Mouse (Mus musculus) heart, postnatal 10 days (tissue): ENCODE measurements around the gene Ifi47. TPM values are rescaled to one million over a fixed set of nuclear protein-coding genes. Genes with fewer than 3 reads are reported as not detected.

ENCODE experiments used
- DNase-seq, 2 experiments: peaks; one replicate each; pipeline ENCODE4 v3.0.0; 2021
- intact Hi-C: fragments of 180-260 bp; cut with DNase I; formaldehyde crosslinking; loops from one replicate; pipeline ENCODE4 v1.15.1; 2025
- total RNA-seq, 2 experiments: library from RNA; stranded (reverse); gene quantifications; 2 replicates each; pipeline ENCODE4 v1.2.3; 2021

The Ifi47 gene
- total RNA-seq, 2 experiments from 2014 or later = 1.7 to 2.2 TPM

DNA sequence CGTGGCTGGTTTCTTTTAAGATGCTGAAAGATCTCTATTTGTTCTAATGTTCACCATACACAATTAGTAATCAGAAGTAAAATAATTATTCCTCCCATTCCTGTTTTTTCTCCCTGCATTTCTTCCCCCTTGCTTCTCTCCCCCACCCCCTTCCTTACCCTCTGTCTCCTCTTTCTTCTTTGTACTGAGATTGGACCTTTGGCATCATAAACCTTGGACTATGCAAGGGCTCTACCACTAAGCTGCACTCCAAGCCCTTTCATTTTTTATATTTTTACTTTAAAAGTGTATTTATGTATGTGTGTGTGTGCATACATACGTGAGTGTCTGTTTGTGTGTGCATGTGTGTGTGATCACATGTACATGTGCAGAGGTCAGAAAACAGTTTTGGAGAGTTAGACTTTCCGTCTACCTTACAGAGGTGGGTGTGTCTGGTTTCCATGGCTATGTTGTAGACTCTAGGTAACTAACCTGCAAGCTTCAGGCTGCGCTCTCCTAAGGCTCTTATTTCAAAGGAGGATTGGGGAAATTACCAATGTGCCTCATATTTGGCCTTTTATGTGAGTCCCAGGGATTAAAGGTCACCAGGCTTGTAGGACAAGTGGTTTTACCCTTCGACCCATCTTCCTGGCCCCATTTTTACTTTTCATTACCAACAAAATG, 12.7 kb downstream of the Ifi47 start:
- intact Hi-C loops = no loop called here
- no peak for DNase-seq

DNA sequence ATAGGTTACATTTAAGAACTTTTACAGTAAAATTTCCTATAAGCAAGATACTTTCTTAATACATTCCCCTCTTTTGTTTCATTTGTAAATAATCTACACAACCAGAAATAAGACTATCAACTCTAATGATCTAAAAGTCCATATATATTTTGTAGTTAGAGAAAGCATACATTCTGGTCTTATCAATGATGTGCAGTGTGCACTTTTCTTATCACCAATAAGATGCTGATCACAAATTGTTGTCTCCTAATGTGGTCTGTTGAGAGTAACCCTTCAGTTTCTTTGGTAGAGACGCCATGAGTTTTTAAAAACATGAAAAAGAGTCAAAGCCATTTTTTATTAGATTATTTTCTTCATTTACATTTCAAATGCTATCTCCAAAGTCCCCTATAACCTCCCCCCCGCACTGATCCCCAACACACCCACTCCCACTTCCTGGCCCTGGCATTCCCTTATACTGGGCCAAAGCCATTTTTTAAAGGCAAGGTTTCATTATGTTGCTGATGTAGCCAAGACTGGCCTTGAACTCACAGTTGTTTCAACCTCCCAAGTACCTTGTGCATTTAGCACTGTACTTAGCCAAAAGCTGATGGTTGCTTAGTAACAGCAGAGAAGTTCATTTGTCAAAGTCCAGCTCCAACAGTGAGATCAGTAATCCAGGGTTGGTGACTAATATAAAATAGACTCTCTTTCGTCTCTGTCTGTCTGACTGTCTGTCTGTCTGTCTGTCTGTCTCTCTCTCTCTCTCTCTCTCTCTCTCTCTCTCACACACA, 13.5 kb downstream of the Ifi47 start:
- DNase-seq = no peak
- intact Hi-C loops = no loop called here

DNA sequence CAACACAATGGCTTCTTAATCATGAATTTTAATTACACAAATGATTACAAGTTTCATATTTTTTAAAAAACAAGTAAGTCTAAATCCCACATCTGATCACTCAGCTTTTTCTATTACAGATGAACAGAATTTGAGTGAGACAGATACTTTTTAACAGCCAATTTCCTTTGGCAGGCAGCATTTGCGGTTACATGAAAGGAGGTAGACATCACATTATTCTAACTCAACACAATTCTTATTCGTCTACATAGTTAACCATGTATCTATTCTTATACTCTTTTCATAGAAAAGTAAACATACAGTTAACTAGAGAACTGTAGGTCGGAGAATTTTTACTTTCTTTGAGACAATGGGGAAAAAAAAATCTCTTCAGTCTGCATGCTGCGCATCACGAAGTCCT, 14.2 kb downstream of the Ifi47 start:
- intact Hi-C loops = no loop called here
- no peak for DNase-seq

DNA sequence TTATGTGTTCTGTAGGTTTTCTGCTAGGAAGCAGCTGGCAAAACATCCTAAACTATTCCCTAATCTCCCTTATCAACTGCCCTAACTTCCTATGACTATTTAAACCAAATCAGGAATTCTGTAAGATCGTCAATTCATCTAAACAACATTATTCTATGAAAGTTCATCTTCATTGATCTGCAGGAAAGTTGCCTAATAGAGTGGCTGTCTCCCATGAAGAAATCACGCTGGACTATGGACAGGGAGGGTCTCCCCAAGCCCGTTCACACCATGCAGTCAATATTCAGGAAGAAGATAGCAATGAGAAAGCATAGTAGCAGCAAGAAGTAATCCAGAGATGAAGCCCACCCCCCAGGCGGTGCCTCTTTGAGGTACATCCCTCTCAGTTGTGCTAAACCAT, 14.8 kb downstream of the Ifi47 start:
- no peak for DNase-seq
- intact Hi-C loops = no loop called here

DNA sequence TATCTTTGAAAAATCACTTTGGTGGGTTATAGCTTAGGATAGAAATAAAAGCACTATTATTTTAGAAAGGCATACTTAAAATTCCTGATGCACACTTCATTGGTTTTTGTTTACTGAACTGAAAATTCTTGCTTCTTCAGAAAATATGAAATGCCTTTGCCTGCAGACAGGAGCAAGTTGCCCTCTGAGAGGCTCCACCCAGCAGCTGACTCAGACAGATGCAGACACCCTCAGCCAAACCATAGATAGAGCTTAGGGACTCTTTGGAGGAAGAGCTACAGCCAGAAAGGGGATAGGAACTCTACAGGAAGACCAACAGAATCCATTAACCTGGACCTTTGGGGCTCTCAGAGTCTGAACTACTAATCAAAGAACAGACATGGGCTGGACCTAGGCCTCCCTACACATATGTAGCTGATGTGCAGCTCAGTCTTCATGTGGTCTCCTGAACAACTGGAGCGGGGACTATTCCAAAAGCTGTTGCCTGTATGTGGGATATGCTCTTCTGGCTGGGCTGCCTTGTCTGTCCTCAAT, 15.7 kb downstream of the Ifi47 start:
- intact Hi-C loops = no loop called here
- no peak for DNase-seq

DNA sequence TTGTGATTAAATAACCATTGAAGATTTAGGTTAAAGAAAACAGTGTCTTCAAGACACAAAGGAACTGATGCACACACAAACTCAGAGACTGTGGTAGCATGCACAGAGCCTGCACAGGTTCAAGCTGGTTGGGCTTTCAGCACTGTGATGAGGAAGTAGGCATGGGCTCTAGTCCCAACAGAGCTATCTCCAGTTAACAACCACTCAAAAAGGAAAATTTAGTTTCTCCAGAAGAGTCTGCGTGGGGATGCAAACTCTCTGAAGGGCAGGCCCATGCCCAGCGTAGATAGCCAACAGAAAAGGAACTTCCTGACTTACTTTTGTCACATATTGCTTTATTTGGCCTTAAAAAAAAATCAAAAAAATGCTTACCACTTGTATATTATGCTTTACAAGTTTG, 16.4 kb downstream of the Ifi47 start:
- no peak for DNase-seq
- intact Hi-C loops = no loop called here

DNA sequence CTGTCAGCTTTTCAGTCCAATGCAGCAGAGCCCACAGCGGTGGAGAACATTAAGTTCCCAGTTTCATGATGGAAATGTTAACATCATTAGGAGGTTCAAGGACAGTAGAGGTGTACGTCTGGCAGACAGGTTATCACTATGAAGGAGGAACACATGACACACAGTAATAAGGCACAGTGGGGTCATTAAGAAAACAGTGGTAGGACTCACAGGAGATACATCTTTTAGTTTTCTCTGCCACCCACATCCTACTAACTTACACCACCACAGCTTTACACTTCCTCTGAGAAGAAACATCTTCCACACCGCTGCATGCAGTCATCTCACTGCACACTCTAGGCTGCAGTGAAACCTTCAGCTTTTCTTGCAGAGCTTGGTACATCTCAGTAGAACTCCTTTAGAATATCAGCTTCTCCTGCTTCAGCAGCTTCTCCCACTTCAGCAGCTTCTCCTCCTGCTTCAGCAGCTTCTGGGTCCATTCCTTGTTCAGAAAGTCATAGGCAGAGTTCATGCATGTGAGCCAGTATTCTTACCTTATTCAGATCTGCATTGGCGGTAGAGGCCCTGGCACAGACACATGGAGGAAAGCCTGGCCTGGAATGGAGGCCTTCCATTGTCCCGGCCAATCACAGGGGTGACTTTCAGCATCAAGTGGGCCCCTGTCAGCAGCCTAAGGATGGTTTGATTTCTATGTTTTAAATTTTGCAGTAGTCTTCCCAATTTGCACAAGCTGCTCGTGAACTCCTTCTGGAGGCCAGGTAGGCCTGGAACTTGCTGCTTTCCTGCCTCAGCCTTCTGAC, 17.7 kb downstream of the Ifi47 start:
- DNase-seq = no peak
- intact Hi-C loops = no loop called here

DNA sequence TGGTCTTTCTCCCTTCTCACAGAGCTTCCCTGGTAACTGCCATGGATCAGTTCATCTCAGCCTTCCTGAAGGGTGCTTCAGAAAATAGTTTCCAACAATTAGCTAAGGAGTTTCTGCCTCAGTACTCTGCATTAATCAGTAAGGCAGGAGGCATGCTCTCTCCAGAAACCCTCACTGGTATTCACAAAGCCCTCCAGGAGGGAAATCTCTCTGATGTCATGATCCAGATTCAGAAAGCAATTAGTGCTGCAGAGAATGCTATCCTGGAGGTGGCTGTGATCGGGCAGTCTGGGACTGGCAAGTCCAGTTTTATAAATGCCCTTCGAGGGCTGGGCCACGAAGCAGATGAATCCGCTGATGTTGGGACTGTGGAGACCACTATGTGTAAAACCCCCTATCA, 19.0 kb downstream of the Ifi47 start:
- no peak for DNase-seq
- intact Hi-C loops = no loop called here

DNA sequence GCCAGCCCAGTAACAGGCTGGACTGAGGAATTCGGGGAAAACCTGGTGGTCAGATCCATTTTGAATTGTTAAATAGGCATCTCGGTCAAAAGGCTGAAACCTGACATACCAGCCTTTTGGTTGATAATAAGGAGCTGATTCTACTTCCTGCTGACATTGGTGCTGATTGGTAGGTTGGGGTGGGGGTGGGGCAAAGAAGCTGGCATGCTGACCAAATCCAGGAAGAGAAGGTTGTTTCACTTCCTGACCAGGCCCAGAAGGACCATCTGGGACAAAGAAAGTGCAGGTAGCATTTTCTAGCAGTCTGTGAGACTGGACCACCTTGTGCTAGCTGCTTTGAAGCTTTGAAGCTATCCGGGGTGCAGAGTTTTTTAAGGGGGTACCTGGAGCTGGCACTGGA, 24.0 kb downstream of the Ifi47 start:
- intact Hi-C loops = no loop called here
- no peak for DNase-seq

DNA sequence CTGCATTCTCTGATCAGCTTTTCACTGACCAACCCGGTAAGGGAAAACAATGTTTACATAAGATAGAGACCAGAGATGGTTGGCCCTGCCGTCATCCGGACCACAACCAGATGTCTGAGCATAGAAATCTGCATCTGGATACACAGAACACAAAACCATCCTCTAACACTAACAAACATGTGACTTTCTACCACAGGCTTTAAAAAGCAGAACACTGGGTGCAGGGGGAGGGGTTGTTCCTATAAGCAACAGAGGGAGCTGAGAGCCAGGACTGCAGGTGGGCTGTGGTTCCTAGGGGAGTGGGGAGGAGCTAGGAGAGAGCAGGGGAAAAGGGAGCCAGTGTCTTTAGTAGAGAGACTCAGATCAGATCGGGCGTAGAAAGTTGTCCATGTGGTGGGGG, 25.1 kb downstream of the Ifi47 start:
- DNase-seq = no peak
- intact Hi-C loops = no loop called here

DNA sequence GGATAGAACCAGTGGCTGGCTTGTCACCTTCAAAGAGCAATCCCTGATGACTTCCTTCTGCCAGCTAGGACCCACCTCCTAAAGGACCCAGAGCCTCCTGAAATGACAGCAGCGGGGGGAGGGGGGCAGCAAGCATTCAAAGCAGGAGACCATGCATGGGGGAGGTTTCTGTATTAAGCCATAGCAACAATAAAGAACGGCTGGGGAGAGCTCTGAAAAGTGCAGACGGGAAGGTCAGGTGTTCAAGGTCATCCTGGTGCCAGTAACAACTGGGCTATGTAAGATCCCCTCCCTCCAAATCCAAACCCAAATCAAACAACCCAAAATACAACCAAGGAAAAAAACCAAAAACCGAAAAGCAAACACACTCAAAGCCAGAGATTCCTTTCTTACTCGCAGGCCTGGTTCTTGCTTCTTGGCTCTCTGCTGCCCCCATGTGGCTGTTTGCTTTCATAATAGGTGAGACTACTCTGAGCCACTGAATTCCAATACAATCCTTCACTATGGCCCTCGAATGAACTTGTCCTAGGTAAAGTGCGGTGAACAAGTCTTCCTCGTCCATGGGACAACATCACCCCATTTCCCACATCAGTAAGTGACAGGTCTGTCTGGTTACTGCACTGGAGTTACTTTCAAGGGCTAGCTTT, 26.8 kb downstream of the Ifi47 start:
- DNase-seq = peak; percentile 86 to 94
- intact Hi-C loops = loop anchor here (1.0 to 2.0 kb wide), 3 partner anchors 168 to 312 kb away; no protein-coding TSS in a partner anchor

DNA sequence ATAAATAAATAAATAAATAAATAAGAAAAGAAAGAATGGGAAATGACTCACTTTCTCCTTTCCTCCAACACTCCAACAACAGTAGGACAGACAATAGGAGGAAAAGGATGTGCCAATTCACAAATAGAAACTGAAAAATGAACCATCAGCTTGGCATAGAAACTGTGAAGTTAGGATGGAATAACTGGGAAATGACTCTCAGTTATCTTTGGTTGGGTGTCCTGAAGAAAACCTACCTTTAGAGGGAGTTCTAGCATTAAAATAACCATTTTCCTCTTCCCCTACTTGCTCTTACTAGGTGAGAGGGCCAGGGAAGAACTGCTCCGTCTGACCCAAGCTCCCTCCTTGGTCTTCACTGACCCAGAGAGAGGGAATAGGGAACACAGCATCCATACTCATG, 29.4 kb downstream of the Ifi47 start:
- DNase-seq = no peak
- intact Hi-C loops = loop anchor here (5.0 kb wide), 1 partner anchor 147 kb away; no protein-coding TSS in a partner anchor

DNA sequence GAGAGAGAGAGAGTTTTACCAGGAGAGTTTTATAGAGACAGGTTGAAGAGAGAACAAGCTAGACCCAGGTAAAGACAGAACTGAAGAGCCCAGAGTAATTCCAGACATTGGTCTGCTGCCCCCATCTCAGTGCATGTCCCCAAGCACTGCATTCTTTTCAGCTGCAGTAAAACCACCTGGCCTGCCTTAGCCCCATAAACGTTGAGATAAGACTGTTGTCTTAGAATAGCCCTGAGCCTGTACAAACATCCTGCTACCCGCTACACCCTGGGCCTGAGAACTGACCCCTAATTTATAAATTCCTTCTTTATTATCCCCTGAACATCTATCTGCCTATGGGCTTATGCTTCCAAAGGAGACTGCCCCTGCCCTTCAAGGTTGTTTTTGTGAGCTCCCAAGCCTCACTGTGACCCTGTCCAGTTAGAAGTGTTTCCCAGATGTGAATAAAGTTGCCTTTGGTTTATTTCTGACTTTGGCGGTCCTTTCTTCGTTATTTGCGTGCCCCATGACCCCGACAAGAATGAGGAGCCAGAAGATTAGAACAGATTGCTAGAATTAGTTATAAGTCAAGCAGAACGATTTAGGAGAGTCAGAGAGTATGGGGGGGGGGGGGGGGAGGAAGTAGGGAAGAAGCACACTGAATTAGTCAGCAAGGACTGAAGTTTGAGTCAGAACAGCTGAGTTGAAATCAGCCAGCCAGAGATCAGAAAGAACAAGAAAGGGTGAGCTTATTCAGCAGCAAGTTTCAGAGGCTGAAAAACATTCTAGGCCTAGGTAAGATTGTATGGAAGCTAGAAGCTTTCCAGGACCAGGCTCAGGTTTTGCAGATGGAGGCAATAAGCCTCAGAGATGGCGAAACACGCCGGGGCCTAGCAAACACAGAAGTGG, 31.5 kb downstream of the Ifi47 start:
- DNase-seq = no peak
- intact Hi-C loops = loop anchor here (5.0 kb wide), 1 partner anchor 144 kb away; no protein-coding TSS in a partner anchor

DNA sequence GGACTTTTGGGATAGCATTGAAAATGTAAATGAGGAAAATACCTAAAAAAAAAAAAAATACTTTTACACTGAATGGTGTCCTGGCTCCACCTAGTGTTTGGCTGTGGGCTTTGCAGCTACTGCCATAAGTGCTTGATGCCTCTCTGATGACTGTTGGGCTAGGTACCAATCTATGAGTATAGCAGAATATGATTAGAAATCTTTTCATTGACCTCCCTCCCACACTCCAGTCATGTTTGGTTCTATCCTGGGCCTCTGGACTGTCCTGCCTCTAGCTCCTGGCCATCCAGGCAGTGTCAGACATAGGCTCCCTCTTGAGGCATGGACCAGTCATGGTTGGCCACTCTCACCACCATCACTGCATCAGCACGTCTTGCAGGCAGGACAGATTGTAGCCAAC, 32.4 kb downstream of the Ifi47 start:
- intact Hi-C loops = loop anchor here (5.0 kb wide), 1 partner anchor 143 kb away; no protein-coding TSS in a partner anchor
- DNase-seq = peak in 1 of 2 experiments; percentile 41

DNA sequence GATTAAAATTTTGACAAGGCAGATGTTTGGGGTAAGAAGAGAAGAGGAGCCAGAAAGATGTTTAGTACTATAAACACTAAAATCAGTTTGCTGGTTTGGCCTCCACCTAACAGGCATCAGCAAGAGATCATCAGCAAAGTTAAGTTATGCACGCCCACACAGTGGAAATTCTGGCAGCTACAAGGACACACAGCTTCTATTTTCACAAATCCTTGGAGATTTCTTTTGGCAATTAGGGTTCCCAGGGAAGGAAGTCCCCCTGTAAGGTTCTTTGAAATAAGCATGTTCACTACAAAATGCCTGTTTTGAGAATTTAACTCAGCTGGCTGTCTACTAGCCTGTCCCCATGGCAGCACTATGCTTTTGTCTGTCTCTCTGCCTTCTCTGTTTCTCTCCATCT, 34.6 kb downstream of the Ifi47 start:
- DNase-seq = no peak
- intact Hi-C loops = no loop called here

DNA sequence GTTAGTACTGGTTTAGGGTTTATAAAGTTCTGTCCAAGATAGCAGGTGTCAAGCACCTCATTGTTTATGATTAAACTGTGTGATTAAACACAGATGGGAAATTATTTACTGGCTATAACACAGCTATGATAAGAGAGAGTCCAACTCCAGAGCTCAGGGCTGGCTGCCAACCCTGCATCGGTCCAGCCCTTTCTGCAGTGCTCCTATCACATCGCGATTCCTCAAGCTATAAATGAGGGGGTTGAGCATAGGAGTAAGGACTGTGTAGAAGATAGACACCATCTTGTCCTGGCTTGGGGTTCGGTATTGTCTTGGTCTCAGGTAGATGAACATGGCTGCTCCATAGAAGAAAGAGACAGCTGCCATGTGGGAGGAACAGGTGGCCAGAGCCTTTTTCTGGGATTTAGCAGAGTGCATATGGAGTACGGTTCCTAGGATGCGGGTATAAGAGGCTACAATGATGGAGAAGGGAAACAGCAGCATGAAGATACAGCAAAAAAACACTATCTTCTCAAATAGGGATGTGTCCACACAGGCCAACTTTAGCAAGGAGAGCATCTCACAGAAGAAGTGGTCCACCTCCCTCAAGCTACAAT, 36.3 kb downstream of the Ifi47 start:
- intact Hi-C loops = loop anchor here (2.0 kb wide), 1 partner anchor 74 kb away; the partner anchor contains the start of gene Btnl9

DNA sequence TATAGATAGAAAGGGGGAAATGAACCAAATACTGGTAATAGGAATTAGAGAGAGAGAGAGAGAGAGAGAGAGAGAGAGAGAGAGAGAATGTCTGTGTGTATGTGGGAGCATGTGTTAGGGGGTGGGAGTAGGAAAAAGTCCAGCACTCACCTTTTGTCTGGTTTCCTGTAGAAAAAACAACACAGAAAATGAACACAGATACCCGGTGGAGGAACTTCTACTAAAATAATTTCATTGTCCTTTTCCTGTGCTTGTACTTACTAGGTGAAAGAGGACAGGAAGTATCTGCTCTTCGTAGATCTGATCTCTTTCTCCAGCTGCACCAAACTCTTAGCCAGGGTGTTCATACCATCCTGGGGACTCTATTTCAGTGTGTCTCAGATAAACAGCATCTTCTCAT, 37.8 kb downstream of the Ifi47 start:
- intact Hi-C loops = no loop called here
- no peak for DNase-seq

More for the DNA sequence above, 36.3 kb downstream of the Ifi47 start:
- DNase-seq = no peak

DNA sequence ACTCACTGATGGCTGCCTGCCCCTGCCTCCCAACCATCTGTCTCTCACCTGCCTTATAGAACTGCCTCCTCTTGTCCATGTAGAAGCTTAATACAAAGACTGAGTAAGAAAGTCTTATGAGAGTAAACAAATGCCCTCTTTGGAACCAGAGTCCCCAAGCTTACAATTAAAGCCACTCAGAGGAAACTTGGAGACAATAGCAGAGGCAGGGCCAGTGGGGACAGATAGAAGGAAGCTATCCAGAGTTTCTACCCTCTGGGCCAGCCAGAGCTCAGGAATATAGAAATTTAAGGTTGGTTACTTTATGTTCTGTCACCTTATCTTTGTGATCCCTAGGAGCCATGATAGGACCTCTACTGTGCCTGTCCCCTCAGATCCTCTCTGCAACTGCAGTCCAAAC, 38.4 kb downstream of the Ifi47 start, which contains the start of gene Olfr1396:
Gene Olfr1396, minus strand, starts transcription at position 101 of the 400 bp plus-strand sequence.
- no peak for DNase-seq
- intact Hi-C loops = no loop called here

DNA sequence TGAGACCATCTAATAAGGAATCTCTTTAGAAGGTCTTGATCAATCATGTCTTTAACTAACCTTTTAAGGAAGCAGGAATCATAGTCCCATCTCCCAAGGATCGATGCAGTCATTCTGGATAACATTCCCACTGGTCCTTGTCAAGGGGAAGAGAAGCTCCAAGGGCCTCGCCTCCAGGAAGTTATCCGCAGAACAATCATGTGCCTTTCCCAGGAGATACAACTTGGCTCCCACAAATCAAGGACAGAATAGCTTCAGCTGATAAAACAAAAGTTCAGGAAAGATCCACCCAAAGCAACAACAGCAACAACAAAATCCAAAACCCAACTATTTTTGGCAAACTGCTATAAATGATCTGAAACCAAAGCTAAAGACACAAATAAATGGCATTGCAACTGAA, 43.2 kb downstream of the Ifi47 start:
- intact Hi-C loops = no loop called here
- no peak for DNase-seq
